Mouse (Mus musculus): ENCODE measurements at regions not wholly inside any gene's neighbourhood (a gene's known extent, or its start where the extent isn't known, plus 50 kb on each side); places are given as distances from the start of the nearest gene placed in this dataset.

- no peak overlapping the region for H3K27ac ChIP-seq (replicated peaks)
- no peak for ATAC-seq (ENCODE audit: insufficient number of reproducible peaks, low FRiP score, low TSS enrichment, low read depth)
- no peaks in the 10 kb centered on the region for H3K36me3 ChIP-seq
- no peaks in the 10 kb centered on the region for H3K9me3 ChIP-seq (replicated peaks)
- WGBS, result 75% methylated on average over 8 of the region's 8 CpGs
- H3K27me3 ChIP-seq, result no peaks in the 10 kb centered on the region
- no peaks in the 10 kb centered on the region for H3K4me1 ChIP-seq
- H3K4me2 ChIP-seq (replicated peaks), result no peak overlapping the region
- no peak overlapping the region for H3K9ac ChIP-seq
- no peak overlapping the region for H3K4me3 ChIP-seq (replicated peaks)
Observed at GRCm38 (mm10) chr2:28349911-28350310, 96.7 kb upstream of the Ppp1r26 start.

DNA sequence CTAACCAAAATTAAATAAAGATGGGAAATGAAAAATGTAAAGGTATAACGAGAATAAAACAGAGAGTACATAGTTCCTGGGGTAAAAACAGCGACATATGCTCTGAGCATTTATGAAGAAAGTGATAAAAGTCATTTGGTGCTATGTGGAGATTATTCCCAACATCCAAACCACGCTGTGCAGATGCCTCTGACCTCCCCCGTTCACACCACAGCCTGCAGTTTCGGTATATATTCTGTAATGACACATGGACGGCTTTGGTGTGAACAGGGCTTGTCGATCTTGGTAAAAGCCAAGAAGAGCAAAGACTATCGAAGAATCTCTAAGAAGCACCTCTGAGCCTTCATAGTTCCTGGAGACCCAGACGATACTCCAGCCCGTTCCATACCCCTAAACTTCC is 95.2 kb upstream of the Ppp1r26 start:
- no peaks in the 10 kb centered on the region for H3K4me1 ChIP-seq
- no peak overlapping the region for H3K9ac ChIP-seq
- 90% methylated on average over 10 of the region's 10 CpGs for WGBS
- H3K4me3 ChIP-seq (replicated peaks), result no peak overlapping the region
- H3K36me3 ChIP-seq, result no peaks in the 10 kb centered on the region
- no peak overlapping the region for H3K4me2 ChIP-seq (replicated peaks)
- ATAC-seq (ENCODE audit: insufficient number of reproducible peaks, low FRiP score, low TSS enrichment, low read depth), result no peak
- H3K9me3 ChIP-seq (replicated peaks), result no peaks in the 10 kb centered on the region
- no peaks in the 10 kb centered on the region for H3K27me3 ChIP-seq
- no peak overlapping the region for H3K27ac ChIP-seq (replicated peaks)

- peak; percentile 51; the same call in 1 of the 2 replicates for ATAC-seq (ENCODE audit: insufficient number of reproducible peaks, low FRiP score, low TSS enrichment, low read depth)
- 65% methylated on average over 1 of the region's 1 CpGs for WGBS
- H3K4me1 ChIP-seq, result no peaks in the 10 kb centered on the region
Observed at GRCm38 (mm10) chr2:28352903-28353302, 93.7 kb upstream of the Ppp1r26 start.

DNA sequence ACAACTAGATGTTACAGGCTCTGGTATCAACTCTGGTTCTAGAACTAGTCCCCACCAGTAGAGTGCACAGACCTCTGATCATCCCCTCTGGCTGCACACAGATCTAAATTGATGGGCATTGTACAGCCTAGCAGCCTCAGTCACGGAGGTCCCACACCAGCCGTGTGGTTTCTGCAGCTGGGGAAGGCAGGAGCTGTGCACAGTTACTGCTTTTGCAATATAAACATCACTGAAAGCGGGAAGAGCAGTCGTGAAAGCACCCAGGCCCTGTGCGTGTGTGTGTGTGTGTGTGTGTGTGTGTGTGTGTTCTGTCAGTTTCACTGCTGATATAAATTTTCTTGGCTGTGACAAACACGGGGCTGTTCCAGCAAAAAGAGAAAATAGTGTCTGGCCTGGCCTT is 84.4 kb upstream of the Ppp1r26 start:
- Histone ChIP-seq H3K27me3 (no peaks in the 10 kb centered on the region), H3K9me3 (replicated peaks) (no peaks in the 10 kb centered on the region), H3K27ac (replicated peaks) (no peak overlapping the region), H3K9ac (no peak overlapping the region), H3K36me3 (no peaks in the 10 kb centered on the region), H3K4me1 (no peaks in the 10 kb centered on the region), H3K4me3 (replicated peaks) (no peak overlapping the region), H3K4me2 (replicated peaks) (no peak overlapping the region)
- 43% methylated on average over 6 of the region's 6 CpGs for WGBS
- ATAC-seq (ENCODE audit: insufficient number of reproducible peaks, low FRiP score, low TSS enrichment, low read depth), result no peak

More at GRCm38 (mm10) chr2:28352903-28353302, 93.7 kb upstream of the Ppp1r26 start:
- no peaks in the 10 kb centered on the region for H3K36me3 ChIP-seq
- H3K27ac ChIP-seq (replicated peaks), result no peak overlapping the region
- no peaks in the 10 kb centered on the region for H3K9me3 ChIP-seq (replicated peaks)
- H3K4me3 ChIP-seq (replicated peaks), result no peak overlapping the region
- H3K4me2 ChIP-seq (replicated peaks), result no peak overlapping the region
- H3K27me3 ChIP-seq, result no peaks in the 10 kb centered on the region
- H3K9ac ChIP-seq, result no peak overlapping the region

DNA sequence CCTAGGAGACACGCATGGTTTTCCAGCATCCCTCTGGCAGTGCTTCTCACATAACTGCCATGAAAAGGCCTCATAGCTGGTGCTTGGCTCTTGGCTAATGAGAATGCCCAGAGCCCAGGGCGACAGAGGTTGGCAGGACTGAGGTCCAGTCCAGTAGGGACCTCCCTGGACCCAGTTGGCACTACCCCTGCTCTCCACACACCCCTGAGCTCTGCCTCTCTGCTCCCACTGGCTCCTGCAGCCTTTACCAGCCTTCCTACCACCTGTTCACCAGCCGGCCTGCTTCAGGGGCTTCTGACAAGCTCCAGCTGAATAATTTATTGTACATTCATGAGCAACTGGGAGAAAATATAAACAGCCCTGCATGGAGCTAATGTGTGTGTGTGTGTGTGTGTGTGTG is 82.0 kb upstream of the Ppp1r26 start:
- no peak overlapping the region for H3K4me2 ChIP-seq (replicated peaks)
- H3K9me3 ChIP-seq (replicated peaks), result no peaks in the 10 kb centered on the region
- ATAC-seq (ENCODE audit: insufficient number of reproducible peaks, low FRiP score, low TSS enrichment, low read depth), result no peak
- 45% methylated on average over 3 of the region's 3 CpGs for WGBS
- no peak overlapping the region for H3K4me3 ChIP-seq (replicated peaks)
- no peak overlapping the region for H3K9ac ChIP-seq
- no peak overlapping the region for H3K27ac ChIP-seq (replicated peaks)
- peaks cover 12% of the 10 kb centered on the region for H3K4me1 ChIP-seq
- H3K36me3 ChIP-seq, result no peaks in the 10 kb centered on the region
- H3K27me3 ChIP-seq, result no peaks in the 10 kb centered on the region

DNA sequence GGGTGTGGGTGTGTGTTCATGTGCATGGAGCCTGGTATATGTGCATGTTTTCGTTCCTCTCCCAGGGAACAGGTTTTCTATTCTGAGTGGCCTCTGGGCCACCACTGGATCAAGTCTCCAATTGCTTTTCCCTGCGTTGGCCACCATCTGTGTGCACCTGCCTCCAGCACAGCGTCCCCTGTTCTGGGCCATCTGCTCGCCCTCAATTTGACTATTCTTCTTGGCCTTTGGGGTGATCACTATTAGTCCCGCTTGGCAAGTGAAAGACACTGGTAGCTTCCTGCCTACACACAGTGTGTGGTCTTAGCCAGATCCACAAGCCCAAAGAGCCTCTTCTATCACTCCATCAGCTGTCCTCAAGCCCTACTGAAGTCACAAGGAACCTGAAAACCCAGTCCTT is 80.8 kb upstream of the Ppp1r26 start:
- ATAC-seq (ENCODE audit: insufficient number of reproducible peaks, low FRiP score, low TSS enrichment, low read depth), result no peak
- H3K4me3 ChIP-seq (replicated peaks), result no peak overlapping the region
- H3K27ac ChIP-seq (replicated peaks), result no peak overlapping the region
- peaks cover 23% of the 10 kb centered on the region for H3K4me1 ChIP-seq
- no peaks in the 10 kb centered on the region for H3K9me3 ChIP-seq (replicated peaks)
- H3K9ac ChIP-seq, result no peak overlapping the region
- WGBS, result 90% methylated on average over 5 of the region's 5 CpGs
- H3K27me3 ChIP-seq, result no peaks in the 10 kb centered on the region
- no peak overlapping the region for H3K4me2 ChIP-seq (replicated peaks)
- H3K36me3 ChIP-seq, result no peaks in the 10 kb centered on the region

DNA sequence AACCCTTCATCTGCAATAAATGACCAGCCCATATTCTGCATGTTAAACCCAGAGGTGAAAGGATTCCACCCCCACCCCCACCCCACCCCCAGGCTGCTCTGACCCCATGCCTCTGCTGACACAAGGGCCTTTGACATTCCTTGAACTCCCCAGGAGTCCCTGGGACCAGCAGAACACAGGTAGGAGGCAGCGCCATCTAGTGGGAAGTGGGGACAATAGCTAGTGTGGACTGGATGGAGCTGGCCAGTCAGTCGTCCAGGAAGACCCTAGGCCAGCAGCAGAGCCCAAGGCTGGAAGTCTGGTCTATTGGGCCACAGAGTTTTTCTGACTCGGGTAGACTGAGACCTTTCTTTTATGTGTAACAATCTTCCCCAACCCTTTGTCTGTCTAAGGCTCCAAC is 71.8 kb upstream of the Ppp1r26 start:
- no peak overlapping the region for H3K27ac ChIP-seq (replicated peaks)
- H3K9ac ChIP-seq, result no peak overlapping the region
- no peak overlapping the region for H3K4me2 ChIP-seq (replicated peaks)
- WGBS, result 13% methylated on average over 3 of the region's 3 CpGs
- no peak for ATAC-seq (ENCODE audit: insufficient number of reproducible peaks, low FRiP score, low TSS enrichment, low read depth)
- peaks cover 29% of the 10 kb centered on the region for H3K4me1 ChIP-seq
- no peaks in the 10 kb centered on the region for H3K9me3 ChIP-seq (replicated peaks)
- H3K36me3 ChIP-seq, result no peaks in the 10 kb centered on the region
- H3K4me3 ChIP-seq (replicated peaks), result no peak overlapping the region
- no peaks in the 10 kb centered on the region for H3K27me3 ChIP-seq

DNA sequence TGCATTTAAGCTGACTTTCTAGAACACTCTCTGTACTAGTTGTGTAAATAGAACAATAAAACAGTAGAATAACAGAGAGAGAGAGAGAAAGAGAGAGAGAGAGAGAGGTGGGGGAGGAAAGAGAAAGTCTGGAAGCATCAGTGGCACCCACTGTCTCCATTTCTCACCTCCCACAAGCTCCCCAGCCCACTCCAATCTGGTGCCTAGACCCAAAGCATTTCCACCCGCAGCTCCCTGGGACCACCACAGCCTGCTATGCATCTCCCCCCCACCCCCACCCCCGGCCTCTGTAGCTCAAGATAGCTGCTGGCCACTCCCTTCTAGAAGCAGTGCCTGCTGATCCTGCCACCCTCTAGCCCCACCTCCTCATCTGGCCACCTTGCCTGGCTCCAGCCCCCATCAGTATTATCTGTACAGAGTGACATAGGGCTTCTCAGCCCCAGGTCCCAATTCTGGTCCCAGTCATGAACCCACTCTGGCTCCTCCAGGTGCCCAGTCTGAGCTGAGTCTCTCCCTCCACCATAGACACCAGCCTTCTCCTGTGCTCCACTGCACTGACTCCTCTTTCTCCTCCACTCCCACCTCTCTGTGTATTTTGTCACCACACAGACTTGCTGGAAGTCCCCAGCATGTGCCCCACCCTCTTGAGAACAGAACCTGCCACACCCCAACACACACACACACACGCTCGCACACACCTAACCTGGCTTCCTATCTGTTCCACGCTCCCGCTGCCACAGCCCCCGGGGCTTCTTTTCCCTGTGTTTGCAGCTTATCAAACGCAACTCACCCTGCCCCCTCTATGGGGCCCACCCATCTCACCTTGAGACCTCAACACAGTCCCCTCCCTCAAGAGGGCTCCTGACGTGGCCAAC is 68.4 kb upstream of the Ppp1r26 start:
- 44% methylated on average over 9 of the region's 9 CpGs for WGBS
- no peak overlapping the region for H3K9ac ChIP-seq

DNA sequence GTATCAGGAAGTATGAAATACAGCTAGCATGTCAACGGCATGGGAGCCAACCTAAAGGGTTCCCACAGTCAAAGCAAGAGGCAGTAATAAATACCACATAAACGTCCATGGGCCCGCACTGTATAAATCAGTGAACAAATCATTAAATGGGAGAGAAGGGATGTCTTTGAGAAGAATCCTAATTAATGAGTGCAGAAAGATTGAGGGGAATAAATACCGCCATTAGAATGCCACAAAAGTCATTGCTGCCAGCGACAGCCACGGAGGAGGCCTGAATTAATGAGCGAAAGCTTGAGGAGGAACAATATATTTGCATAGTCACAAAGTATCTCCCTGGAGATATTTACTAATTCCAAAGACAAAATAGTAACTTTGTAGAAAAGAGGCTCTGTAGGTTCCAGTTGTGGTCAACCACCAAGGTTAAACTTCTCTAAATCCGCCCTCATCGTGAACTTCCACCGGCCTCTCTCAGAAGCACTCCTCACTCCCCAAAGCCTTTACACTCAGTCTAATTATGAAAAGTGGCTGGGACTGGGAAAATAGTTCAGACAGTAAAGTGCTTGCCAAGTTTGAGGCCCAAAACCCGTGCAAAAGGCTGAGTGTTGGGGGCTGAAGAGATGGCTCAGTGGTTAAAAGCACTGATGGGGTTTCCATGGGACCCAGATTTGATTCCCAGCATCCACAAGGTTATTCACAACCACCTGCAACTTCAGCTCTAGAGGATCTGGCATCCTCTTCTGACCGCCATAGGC is 64.4 kb upstream of the Ppp1r26 start:
- no peak overlapping the region for H3K27ac ChIP-seq (replicated peaks)
- H3K9ac ChIP-seq, result no peak overlapping the region
- no peak for ATAC-seq (ENCODE audit: insufficient number of reproducible peaks, low FRiP score, low TSS enrichment, low read depth)
- H3K4me1 ChIP-seq, result peaks cover 12% of the 10 kb centered on the region
- H3K4me2 ChIP-seq (replicated peaks), result no peak overlapping the region
- no peaks in the 10 kb centered on the region for H3K36me3 ChIP-seq
- WGBS, result 80% methylated on average over 12 of the region's 12 CpGs
- no peaks in the 10 kb centered on the region for H3K9me3 ChIP-seq (replicated peaks)
- H3K27me3 ChIP-seq, result no peaks in the 10 kb centered on the region
- no peak overlapping the region for H3K4me3 ChIP-seq (replicated peaks)

More for the DNA sequence above, 68.4 kb upstream of the Ppp1r26 start:
- H3K27ac ChIP-seq (replicated peaks), result no peak overlapping the region
- no peaks in the 10 kb centered on the region for H3K36me3 ChIP-seq
- no peaks in the 10 kb centered on the region for H3K27me3 ChIP-seq
- H3K4me3 ChIP-seq (replicated peaks), result no peak overlapping the region
- peaks cover 17% of the 10 kb centered on the region for H3K4me1 ChIP-seq
- H3K4me2 ChIP-seq (replicated peaks), result no peak overlapping the region
- no peaks in the 10 kb centered on the region for H3K9me3 ChIP-seq (replicated peaks)
- 0 out of 2 replicates have a peak, but pooled peaks have one; percentile 11 for ATAC-seq (ENCODE audit: insufficient number of reproducible peaks, low FRiP score, low TSS enrichment, low read depth)

- Histone ChIP-seq H3K4me3 (replicated peaks) (no peak overlapping the region), H3K4me2 (replicated peaks) (no peak overlapping the region), H3K9ac (no peak overlapping the region), H3K27me3 (no peaks in the 10 kb centered on the region), H3K9me3 (replicated peaks) (no peaks in the 10 kb centered on the region), H3K27ac (replicated peaks) (no peak overlapping the region), H3K4me1 (peaks cover 19% of the 10 kb centered on the region), H3K36me3 (no peaks in the 10 kb centered on the region)
- no peak for ATAC-seq (ENCODE audit: insufficient number of reproducible peaks, low FRiP score, low TSS enrichment, low read depth)
- 60% methylated on average over 8 of the region's 8 CpGs for WGBS
Observed at GRCm38 (mm10) chr2:28384875-28385274, 61.7 kb upstream of the Ppp1r26 start.

DNA sequence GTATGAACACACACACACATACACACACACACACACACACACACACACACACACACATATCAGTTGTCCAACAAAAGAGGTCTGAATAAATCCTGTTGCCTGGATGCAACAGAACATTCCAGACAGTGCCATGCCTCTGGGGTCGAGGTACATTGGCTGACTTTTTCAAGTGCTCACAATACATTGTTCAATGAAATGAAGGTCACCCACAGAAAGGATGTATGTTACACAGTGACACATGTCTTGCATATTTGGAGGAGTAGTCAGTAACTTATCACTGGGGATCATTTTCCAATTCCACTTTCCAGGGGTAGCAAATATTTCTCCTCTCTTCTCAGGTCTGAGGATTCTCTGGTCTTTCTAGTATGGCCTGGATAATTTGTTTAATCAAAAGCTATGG is 59.8 kb upstream of the Ppp1r26 start:
- no peak overlapping the region for H3K4me2 ChIP-seq (replicated peaks)
- no peaks in the 10 kb centered on the region for H3K36me3 ChIP-seq
- H3K9ac ChIP-seq, result no peak overlapping the region
- H3K9me3 ChIP-seq (replicated peaks), result no peaks in the 10 kb centered on the region
- H3K4me1 ChIP-seq, result peaks cover 12% of the 10 kb centered on the region
- WGBS, result 62% methylated on average over 1 of the region's 1 CpGs
- no peak overlapping the region for H3K4me3 ChIP-seq (replicated peaks)
- H3K27me3 ChIP-seq, result no peaks in the 10 kb centered on the region
- H3K27ac ChIP-seq (replicated peaks), result peak overlapping the region; percentile 58; the same call in 1 of the 2 replicates
- no peak for ATAC-seq (ENCODE audit: insufficient number of reproducible peaks, low FRiP score, low TSS enrichment, low read depth)

Data from embryonic facial prominence, embryonic 15.5 days (tissue).